Mouse (Mus musculus): ENCODE data around the gene Prdm13. TPM values are rescaled to one million over a fixed set of nuclear protein-coding genes. Genes with fewer than 3 reads are reported as not detected.

The Prdm13 gene
- total RNA-seq, 2 experiments from 2014 or later = not detected

DNA sequence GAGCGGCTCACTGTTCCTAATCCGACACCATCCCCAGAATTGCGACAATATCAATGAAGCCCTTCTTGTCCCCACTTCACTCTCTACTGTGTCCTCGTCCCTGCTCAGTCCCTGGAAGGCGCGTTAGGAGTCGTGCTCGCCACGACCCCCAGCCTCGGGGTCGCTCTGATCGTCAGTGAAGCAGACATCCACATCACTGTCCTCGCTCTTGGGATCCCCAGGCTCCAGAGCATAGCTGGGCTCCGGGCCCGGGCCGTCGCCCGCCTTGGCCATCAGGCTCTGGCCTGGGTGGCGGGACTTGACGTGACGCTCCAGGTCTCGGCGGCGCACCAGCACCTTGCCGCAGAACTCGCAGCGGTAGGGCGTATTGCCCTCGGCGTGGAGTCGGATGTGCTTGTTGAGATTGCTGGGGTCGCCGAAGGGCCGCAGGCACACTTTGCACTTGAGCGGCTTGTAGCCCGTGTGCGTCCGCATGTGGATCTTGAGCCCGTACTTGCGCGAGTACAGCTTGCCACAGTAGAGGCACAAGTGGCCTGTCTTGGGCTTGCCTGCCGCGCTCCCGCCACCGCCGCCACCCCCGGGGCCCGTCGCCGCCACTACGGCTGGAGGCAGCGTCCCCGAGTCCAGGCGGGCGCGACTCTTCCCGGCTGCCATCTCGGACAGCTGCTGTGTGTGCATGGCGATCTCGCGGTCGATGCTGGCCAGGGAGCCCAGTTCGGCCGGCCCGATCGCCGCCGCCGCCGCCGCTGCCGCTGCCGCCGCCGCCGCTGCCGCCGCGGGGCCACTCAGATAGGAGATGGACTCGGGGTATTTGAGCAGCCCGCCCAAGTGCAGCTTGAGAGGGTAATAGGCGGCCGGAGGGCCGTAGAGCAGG is 7.4 kb downstream of the Prdm13 start:
- no peak for DNase-seq (ENCODE audit: low spot score in 2 of 2)

GRCm38 (mm10) chr4:21674691-21675090 is 11.1 kb downstream of the Prdm13 start:
- no peak for DNase-seq (ENCODE audit: low spot score in 2 of 2)

DNA sequence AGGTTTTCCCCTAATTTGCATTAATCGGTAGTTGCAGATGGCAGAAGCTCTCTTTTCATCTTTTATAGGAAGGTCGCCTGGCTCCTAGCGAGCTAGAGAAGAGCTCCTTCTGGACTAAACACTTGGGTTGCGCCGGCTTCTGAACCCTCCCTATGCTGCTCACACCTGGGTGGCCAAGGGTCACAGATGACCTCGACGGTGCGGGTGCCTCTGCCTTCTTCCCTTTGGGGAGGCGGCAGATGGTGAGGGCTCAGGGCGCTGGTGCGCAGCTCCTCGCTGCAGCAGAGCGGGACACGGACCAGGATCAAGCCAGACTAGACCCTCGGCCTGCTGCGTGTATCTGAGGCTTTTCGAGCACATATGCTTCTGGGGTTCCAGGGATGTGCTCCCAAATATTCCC is 11.7 kb downstream of the Prdm13 start:
- DNase-seq (ENCODE audit: low spot score in 2 of 2) = no peak

DNA sequence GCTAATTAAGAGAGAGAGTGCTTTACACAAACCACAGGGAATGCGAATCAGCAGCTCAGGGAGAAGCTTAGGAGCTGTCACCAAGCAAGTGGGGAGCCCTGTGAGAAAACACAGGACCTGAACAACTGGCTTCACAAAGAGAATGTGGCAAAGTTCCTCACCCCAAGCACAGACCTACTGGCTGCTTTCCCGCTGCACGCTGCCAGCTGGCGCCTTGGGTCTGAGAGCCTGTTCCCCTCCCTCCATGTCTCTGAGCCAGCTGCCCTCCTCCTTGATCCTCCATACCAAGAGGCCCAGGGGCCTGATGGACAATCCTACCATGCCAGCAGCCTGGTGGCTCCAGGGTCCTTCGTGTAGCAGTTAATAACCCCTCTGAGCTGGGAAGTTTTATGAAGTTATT is 19.8 kb downstream of the Prdm13 start:
- DNase-seq (ENCODE audit: low spot score in 2 of 2) = no peak

GRCm38 (mm10) chr4:21658184-21658583 is 27.6 kb downstream of the Prdm13 start:
- DNase-seq (ENCODE audit: low spot score in 2 of 2) = no peak

- DNase-seq (ENCODE audit: low spot score in 2 of 2) = no peak
These were observed 56.5 kb downstream of the Prdm13 start for GRCm38 (mm10) chr4:21629275-21629583.

- DNase-seq (ENCODE audit: low spot score in 2 of 2) = no peak
These were observed 57.1 kb downstream of the Prdm13 start for GRCm38 (mm10) chr4:21628367-21629274.

Other genes with a start within 250 kb of the Prdm13 start
- 10 to 100 TPM; 35.1 to 36.3 TPM for gene Ccnc, start 41.7 kb upstream of the Prdm13 start, total RNA-seq (2021)
- gene Usp45, start 81.2 kb upstream of the Prdm13 start, total RNA-seq (2021) = 10 to 100 TPM; 42.2 to 51.0 TPM
- 10 to 100 TPM; 23.1 to 25.1 TPM for gene Tstd3, start 81.2 kb upstream of the Prdm13 start, total RNA-seq (2021)
- 100 to 1,000 TPM; 173 to 195 TPM for gene Pnisr, start 161.6 kb upstream of the Prdm13 start, total RNA-seq (2021)
- gene Coq3, start 193.7 kb upstream of the Prdm13 start, total RNA-seq (2021) = 10 to 100 TPM; 12.0 to 15.2 TPM
- 10 to 100 TPM; 62.0 to 65.5 TPM for gene Faxc, start 245.4 kb upstream of the Prdm13 start, total RNA-seq (2021)

Measured in left cerebral cortex, adult 18-20 months (tissue).